Mouse (Mus musculus) lung, postnatal 0 days (tissue): ENCODE data around the gene Ddx28.

Experiments
- CTCF ChIP-seq: IDR thresholded peaks from 2 replicates; pipeline ENCODE4 v1.5.1; 2016; ENCODE audit warnings: antibody characterized with exemption, mild to moderate bottlenecking
- EP300 ChIP-seq: IDR thresholded peaks from 2 replicates; pipeline ENCODE4 v1.6.1; 2016; ENCODE audit warnings: antibody characterized with exemption, mild to moderate bottlenecking, control low read depth

GRCm38 (mm10) chr8:105965905-105966341 lies 45.8 kb downstream of the Ddx28 start, which contains the start of gene Slc12a4:
- TF ChIP-seq CTCF (no peak), EP300 (no peak)
